Mouse (Mus musculus): ENCODE measurements around the gene Adipor2. TPM values are rescaled to one million over a fixed set of nuclear protein-coding genes. Genes with fewer than 3 reads are reported as not detected.
A peak's percentile ranks its signal among the peaks of the same experiment; 100 is the strongest.
"Not testable (repeated sequence)": the region's sequence is repeated elsewhere in the genome, so short reads cannot be mapped to it uniquely, and the experiment has no call there.

The Adipor2 gene
- polyA plus RNA-seq, 1 experiment from 2014 or later: 101 TPM

DNA sequence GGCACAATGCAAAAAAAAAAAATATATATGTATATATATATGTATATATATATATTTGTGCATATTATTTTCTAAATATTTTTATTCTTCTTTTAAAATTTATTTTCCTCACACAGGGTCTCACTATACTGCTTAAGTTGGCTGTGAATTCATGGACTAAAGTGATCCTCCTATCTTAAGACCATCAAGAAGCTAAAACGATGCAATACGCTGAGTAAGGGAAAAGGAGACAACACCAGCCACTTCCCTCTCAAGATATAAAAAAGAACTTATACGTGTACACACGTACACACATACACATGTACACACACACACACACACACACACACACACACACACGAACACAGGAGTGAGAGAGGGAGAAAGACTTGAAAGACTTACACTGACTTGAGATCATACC, 53.9 kb downstream of the Adipor2 start:
- Histone ChIP-seq H3K27ac (no peak overlapping the region), H3K36me3 (peaks cover 22% of the 10 kb centered on the region; the same call in 1 of the 2 replicates), H3K4me2 (replicated peaks) (no peak overlapping the region), H3K4me1 (replicated peaks) (no peaks in the 10 kb centered on the region), H3K27me3 (replicated peaks) (no peaks in the 10 kb centered on the region), H3K9me3 (no peaks in the 10 kb centered on the region), H3K9ac (no peak overlapping the region), H3K4me3 (replicated peaks) (no peak overlapping the region)
- 89% methylated on average over 5 of the region's 5 CpGs for WGBS
- no peak for ATAC-seq

DNA sequence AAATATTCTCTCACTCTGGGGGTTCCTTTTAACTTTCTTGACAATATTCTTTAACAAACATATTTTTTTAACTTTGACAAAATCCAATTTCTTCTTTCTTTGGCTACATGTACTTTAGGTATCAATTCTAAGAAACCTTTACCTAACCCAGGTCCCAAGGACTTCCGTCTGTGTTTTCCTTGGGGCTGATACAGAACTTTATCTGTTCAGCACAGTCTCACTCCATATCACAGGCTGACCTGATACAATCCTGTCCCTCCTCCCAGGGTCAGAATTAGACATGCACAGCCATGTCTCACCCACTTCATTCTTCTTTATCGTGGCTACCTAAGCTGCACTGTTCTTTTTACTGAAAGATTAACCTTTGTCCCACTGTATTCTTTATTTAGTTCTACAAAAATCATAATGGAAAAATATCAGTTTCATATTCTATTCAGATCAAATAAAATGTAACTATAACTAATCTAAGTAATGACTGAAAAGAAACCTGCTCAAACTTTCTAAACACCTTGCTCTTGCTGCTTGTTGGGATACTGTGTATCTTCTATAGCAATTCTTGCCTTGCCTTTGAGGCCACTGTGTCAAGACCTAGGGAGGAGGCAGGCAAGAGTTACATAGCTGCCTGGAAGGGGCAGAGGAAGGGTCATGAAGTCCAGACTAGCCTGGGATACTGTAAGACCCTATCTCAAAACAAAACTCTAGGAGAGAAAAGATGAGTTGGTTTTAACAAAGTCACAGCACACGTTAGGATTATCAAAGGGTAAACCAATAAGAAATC, 56.4 kb downstream of the Adipor2 start:
- no peak; the same call in 1 of the 2 replicates for ATAC-seq
- H3K9me3 ChIP-seq: no peaks in the 10 kb centered on the region
- no peak overlapping the region for H3K4me2 ChIP-seq (replicated peaks)

DNA sequence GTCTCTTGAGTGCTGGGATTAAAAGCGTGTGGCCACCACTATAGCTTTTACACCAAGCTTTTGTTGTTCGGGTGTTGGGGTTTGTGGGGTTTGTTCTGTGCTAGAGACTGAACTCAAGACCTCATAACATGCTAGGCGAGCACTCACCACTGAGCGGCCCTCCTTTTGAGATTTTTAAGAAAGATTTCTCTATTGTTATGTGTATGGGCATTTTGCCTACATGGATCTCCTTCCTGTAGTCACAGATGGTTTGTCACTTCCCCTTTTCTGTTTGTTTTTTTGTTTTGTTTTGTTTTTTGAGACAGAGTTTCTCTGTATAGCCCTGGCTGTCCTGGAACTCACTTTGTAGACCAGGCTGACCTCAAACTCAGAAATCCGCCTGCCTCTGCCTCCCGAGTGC, 57.3 kb downstream of the Adipor2 start:
- not testable (repeated sequence) for H3K4me2 ChIP-seq (replicated peaks); H3K4me1 ChIP-seq (replicated peaks); H3K27ac ChIP-seq; H3K4me3 ChIP-seq (replicated peaks); ATAC-seq; H3K9ac ChIP-seq; H3K9me3 ChIP-seq; H3K27me3 ChIP-seq (replicated peaks)
- WGBS: 91% methylated on average over 6 of the region's 6 CpGs
- H3K36me3 ChIP-seq: peaks cover 30% of the 10 kb centered on the region

More for the DNA sequence above, 56.4 kb downstream of the Adipor2 start:
- Histone ChIP-seq H3K4me1 (replicated peaks) (no peaks in the 10 kb centered on the region), H3K4me3 (replicated peaks) (no peak overlapping the region), H3K9ac (no peak overlapping the region), H3K27ac (no peak overlapping the region), H3K27me3 (replicated peaks) (no peaks in the 10 kb centered on the region), H3K36me3 (peaks cover 28% of the 10 kb centered on the region)
- WGBS: 86% methylated on average over 3 of the region's 3 CpGs

DNA sequence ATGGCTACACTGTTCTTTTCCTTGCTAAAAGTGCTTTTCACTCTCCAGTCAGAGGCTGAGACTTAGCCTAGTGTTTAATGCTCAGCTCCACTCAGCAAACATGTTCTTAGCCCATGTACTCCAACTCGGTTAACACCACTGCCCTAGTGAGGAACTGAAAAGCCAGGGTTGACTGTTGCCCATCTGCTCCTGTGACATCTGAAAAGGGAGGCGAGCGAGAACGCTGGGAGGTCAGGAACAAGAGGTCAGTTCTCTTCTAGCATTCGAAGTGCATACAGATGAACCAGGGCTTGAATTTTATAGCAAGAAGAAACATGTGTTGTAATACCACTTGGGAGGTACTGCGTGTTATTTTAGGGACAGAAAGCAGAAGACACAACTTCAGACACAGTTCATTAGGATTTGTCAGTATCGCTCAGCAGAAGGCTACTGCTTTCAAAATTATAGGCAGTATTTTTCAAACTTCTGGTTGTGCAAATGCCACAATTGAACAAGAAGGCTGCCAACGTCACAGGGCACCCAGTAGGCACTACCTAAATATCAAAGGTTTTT, 59.4 kb downstream of the Adipor2 start:
- Histone ChIP-seq H3K36me3 (peaks cover 40% of the 10 kb centered on the region), H3K27me3 (replicated peaks) (no peaks in the 10 kb centered on the region), H3K4me3 (replicated peaks) (no peak overlapping the region), H3K4me1 (replicated peaks) (no peaks in the 10 kb centered on the region), H3K4me2 (replicated peaks) (no peak overlapping the region), H3K9ac (no peak overlapping the region), H3K27ac (no peak overlapping the region), H3K9me3 (no peaks in the 10 kb centered on the region)
- WGBS: 89% methylated on average over 8 of the region's 8 CpGs
- no peak for ATAC-seq

DNA sequence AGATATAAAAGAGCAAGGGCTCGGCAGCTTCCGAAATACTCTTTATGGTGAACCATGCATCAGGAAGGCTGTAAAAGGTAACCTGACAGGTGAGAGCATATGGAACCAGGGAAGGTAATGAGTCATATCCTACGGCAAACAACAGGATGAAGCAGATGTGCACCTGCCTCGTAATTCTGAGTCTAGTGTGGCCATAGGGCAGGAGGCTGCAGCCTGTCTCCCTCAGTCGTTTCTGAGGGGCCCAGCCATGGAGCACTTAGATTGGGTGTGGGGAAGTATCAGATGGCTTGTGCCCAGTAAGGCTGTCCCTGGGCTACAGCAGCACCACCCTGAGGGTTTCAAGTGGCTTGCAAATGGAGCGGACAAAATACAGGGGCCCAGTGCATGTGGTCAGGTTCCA, 65.0 kb downstream of the Adipor2 start:
- Histone ChIP-seq H3K27ac (0 out of 2 replicates have a peak overlapping the region, but pooled peaks have one; percentile 22), H3K9ac (no peak overlapping the region), H3K4me1 (replicated peaks) (no peaks in the 10 kb centered on the region), H3K36me3 (peaks cover 19% of the 10 kb centered on the region), H3K9me3 (no peaks in the 10 kb centered on the region), H3K4me3 (replicated peaks) (no peak overlapping the region), H3K27me3 (replicated peaks) (no peaks in the 10 kb centered on the region), H3K4me2 (replicated peaks) (no peak overlapping the region)
- WGBS: 60% methylated on average over 6 of the region's 6 CpGs
- ATAC-seq: peak; percentile 64

GRCm38 (mm10) chr6:119351656-119352055, 65.8 kb downstream of the Adipor2 start:
- no peaks in the 10 kb centered on the region for H3K4me1 ChIP-seq (replicated peaks)
- H3K36me3 ChIP-seq: peaks cover 16% of the 10 kb centered on the region
- no peak overlapping the region for H3K27ac ChIP-seq
- H3K4me3 ChIP-seq (replicated peaks): no peak overlapping the region
- WGBS: 75% methylated on average over 8 of the region's 8 CpGs
- H3K9me3 ChIP-seq: no peaks in the 10 kb centered on the region
- no peak overlapping the region for H3K4me2 ChIP-seq (replicated peaks)
- no peak overlapping the region for H3K9ac ChIP-seq
- no peak for ATAC-seq
- H3K27me3 ChIP-seq (replicated peaks): no peaks in the 10 kb centered on the region

- no peak for ATAC-seq
- H3K27me3 ChIP-seq (replicated peaks): no peaks in the 10 kb centered on the region
- H3K36me3 ChIP-seq: peaks cover 14% of the 10 kb centered on the region
- 82% methylated on average over 9 of the region's 9 CpGs for WGBS
- H3K4me3 ChIP-seq (replicated peaks): no peak overlapping the region
- no peaks in the 10 kb centered on the region for H3K4me1 ChIP-seq (replicated peaks)
- no peaks in the 10 kb centered on the region for H3K9me3 ChIP-seq
- H3K9ac ChIP-seq: no peak overlapping the region
- no peak overlapping the region for H3K4me2 ChIP-seq (replicated peaks)
- no peak overlapping the region for H3K27ac ChIP-seq
These were observed 66.8 kb downstream of the Adipor2 start for GRCm38 (mm10) chr6:119350703-119351198.

- Histone ChIP-seq H3K9ac (no peak overlapping the region), H3K9me3 (no peaks in the 10 kb centered on the region), H3K4me3 (replicated peaks) (no peak overlapping the region), H3K27me3 (replicated peaks) (no peaks in the 10 kb centered on the region), H3K36me3 (no peaks in the 10 kb centered on the region), H3K4me1 (replicated peaks) (no peaks in the 10 kb centered on the region), H3K27ac (no peak overlapping the region), H3K4me2 (replicated peaks) (no peak overlapping the region)
- WGBS: 0% methylated on average over 1 of the region's 1 CpGs
- peak; percentile 25; the same call in 1 of the 2 replicates for ATAC-seq
These were observed 69.3 kb downstream of the Adipor2 start for GRCm38 (mm10) chr6:119348234-119348633.

DNA sequence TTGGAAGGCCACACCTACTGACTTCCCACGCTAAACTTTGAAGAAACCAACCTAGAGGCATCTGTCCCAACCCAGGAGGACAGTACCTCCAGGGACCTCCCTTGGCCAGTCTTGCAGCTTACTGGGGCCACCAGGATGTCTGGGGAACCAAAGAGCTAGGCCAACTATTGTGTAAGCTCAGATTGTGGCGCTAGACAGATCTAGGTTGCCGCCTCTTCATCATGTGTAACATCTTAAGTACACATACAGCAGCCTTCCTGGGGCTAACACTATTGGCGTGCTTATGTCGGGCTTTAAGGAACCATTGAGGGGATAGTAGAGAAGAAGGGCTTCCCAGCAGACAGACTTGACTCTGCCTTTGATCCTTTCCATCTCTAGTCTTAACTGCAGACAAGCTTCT, 69.7 kb downstream of the Adipor2 start:
- H3K27me3 ChIP-seq (replicated peaks): no peaks in the 10 kb centered on the region
- no peak overlapping the region for H3K4me3 ChIP-seq (replicated peaks)
- H3K36me3 ChIP-seq: no peaks in the 10 kb centered on the region
- H3K9me3 ChIP-seq: no peaks in the 10 kb centered on the region
- ATAC-seq: no peak
- H3K4me1 ChIP-seq (replicated peaks): no peaks in the 10 kb centered on the region
- no peak overlapping the region for H3K9ac ChIP-seq
- 68% methylated on average over 5 of the region's 5 CpGs for WGBS
- no peak overlapping the region for H3K4me2 ChIP-seq (replicated peaks)
- no peak overlapping the region for H3K27ac ChIP-seq

GRCm38 (mm10) chr6:119346257-119346656, 71.2 kb downstream of the Adipor2 start:
- H3K4me1 ChIP-seq (replicated peaks): no peaks in the 10 kb centered on the region
- 57% methylated on average over 10 of the region's 10 CpGs for WGBS

DNA sequence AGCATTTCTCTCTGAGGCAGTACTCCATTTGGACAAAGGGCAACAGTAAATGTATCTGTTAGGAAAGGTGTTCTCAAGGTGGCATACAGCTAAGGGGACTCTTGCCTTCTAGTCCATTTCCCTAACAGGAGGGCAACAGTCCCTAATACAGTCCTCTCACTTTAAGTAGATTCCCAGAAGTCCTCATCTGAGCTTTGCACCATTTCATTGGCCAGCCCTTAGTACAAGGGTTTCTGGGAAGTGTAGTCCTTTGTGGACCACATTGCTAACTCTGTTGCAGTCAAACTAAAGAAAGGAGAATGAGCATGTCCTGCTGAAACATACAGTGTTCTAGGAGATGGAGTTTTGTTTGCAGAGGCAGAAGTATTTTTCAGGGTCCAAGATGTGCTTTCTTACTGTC, 76.1 kb downstream of the Adipor2 start:
- peak; percentile 82 for ATAC-seq
- Histone ChIP-seq H3K4me2 (replicated peaks) (no peak overlapping the region), H3K9me3 (no peaks in the 10 kb centered on the region), H3K27me3 (replicated peaks) (no peaks in the 10 kb centered on the region), H3K36me3 (no peaks in the 10 kb centered on the region), H3K27ac (no peak overlapping the region), H3K4me1 (replicated peaks) (no peaks in the 10 kb centered on the region), H3K4me3 (replicated peaks) (no peak overlapping the region), H3K9ac (no peak overlapping the region)

More at GRCm38 (mm10) chr6:119346257-119346656, 71.2 kb downstream of the Adipor2 start:
- Histone ChIP-seq H3K4me3 (replicated peaks) (no peak overlapping the region), H3K9me3 (no peaks in the 10 kb centered on the region), H3K9ac (no peak overlapping the region), H3K4me2 (replicated peaks) (no peak overlapping the region), H3K27ac (no peak overlapping the region), H3K36me3 (no peaks in the 10 kb centered on the region), H3K27me3 (replicated peaks) (no peaks in the 10 kb centered on the region)
- no peak for ATAC-seq

DNA sequence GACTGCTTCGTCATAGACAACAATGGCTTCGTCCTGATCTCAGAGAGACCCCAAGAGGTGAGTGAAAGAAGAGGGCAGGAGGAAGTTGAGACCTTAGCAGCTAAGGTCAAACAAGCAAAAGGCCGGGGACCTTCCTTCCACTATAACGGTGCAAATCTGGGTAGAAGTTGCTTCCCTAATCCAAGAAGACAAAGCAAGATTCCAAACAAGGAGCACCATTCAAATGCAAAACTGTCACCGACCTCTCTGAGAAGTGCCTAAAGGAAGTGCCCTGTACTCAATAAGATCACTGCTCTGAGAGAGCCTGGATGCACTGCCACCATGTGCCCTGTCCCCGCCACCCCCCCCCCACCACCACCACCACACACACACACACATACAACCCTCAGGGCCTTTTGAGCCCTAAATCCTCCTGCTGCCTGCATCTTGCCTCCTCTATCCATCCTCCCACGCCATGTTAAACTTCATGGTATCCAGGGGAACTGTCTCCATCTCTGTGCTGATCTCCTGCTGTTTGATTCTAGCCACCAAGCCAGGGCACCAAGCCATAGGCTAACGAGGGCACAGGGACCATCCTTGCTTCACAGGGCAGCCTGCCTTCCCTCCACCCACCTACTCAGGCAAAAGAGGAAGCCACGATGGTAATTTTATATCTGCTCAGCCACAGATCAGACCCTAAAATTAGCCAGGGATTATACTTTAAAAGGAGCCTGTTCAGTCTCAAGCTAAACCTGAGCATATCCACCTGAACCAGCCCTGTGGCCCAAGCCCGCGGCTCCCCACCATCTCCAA, 79.2 kb downstream of the Adipor2 start:
- H3K4me1 ChIP-seq (replicated peaks): no peaks in the 10 kb centered on the region
- no peak overlapping the region for H3K27ac ChIP-seq
- H3K27me3 ChIP-seq (replicated peaks): no peaks in the 10 kb centered on the region
- no peak overlapping the region for H3K9ac ChIP-seq
- H3K4me3 ChIP-seq (replicated peaks): no peak overlapping the region
- H3K9me3 ChIP-seq: no peaks in the 10 kb centered on the region
- no peak overlapping the region for H3K4me2 ChIP-seq (replicated peaks)
- WGBS: 47% methylated on average over 11 of the region's 11 CpGs
- ATAC-seq: no peak
- H3K36me3 ChIP-seq: no peaks in the 10 kb centered on the region
